Mouse (Mus musculus) neutrophil, adult 5-6 weeks (primary cell): ENCODE data around the gene Smurf2. TPM values are rescaled to one million over a fixed set of nuclear protein-coding genes. Genes with fewer than 3 reads are reported as not detected.

Experiments used
- ATAC-seq: fragments of 151-379, 151-347 bp; 2 replicates; pipeline ENCODE4 v1.8.0; 2017; ENCODE audit warnings: mild to moderate bottlenecking, moderate TSS enrichment; ENCODE audit not compliant: insufficient number of reproducible peaks, poor library complexity, low FRiP score, severe bottlenecking; ENCODE audit errors: extremely low read depth
- total RNA-seq: library from RNA; stranded (forward); fragments of 200-1000 nt; gene quantifications from 2 replicates; pipeline ENCODE4 v1.2.3, GENCODE M21; 2017

Smurf2 gene
- total RNA-seq, 1 experiment from 2014 or later, result 66.7 TPM

DNA sequence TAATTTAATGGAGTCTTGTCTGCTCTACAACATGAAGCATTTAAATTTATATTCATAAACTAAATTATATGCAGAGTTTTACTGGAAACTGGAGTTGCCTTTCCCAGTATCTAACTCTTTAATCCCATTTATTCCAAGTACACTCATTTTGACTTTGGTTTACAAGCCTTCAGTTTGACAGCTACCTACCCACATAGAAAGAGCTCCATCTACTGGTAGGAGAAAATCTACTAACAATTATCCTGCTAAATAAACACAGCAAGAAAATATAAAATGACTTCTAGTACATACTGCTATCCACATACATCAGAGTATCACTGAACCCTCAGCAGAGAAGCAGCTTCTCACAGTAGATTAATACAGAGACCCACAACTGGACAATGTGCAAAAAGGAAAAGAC is 9.3 kb downstream of the Smurf2 start:
- no peak for ATAC-seq

DNA sequence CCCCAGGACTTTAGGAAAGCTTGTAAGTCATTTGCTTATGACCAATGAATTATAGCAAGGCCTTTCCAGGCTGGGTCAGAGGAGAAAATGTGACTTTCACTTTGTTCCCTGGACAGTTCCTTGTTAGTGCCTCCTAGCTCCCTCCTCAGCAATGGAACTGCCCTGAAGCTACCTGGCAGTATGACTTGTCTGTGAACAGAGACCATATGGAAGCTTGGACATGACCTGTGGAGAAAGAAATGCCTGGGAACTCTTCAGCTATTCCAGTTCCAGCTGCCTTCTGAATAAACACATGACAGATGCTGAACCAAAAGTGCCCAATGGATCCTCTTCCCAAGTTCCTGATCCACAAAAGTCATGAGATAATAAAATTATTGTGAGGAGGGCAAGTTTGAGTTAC is 12.5 kb downstream of the Smurf2 start:
- ATAC-seq, result no peak

DNA sequence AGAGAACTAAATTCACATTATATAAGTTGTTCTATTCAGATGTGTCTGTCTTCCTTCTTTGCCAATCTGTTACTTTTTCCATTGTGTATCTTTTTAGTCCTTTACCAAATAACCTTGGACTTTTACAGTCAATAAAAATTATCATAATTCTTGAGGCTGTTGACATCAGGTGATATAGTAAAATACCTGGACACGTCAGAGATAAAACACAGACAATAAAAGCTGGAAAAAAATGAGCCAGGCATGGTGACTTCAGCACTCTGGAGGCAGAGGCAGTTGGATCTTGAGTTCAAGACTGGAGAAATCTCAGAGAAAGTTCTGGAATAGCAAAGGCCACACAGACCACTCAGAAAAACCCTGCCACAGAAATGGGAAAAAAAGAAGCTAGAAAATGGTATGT is 13.3 kb downstream of the Smurf2 start:
- ATAC-seq, result no peak

DNA sequence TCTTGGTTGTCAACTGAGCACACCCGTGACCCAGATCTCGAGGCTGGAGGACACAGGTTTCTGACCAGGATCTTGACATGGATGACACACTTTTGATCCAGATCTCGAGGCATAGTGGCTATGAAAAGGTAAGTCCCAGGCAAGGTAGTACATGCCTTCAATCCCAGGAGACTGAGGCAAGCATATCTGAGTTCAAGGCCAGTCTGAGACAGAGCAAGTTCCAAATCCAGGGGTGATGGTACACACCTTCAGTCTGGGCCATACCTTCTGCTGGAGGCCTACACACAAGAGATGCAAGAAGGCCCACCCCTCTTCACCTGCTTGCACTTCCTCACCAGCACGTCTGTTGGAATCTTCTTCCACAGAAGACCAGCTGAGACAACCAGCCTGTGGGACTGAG is 14.8 kb downstream of the Smurf2 start:
- ATAC-seq, result no peak

DNA sequence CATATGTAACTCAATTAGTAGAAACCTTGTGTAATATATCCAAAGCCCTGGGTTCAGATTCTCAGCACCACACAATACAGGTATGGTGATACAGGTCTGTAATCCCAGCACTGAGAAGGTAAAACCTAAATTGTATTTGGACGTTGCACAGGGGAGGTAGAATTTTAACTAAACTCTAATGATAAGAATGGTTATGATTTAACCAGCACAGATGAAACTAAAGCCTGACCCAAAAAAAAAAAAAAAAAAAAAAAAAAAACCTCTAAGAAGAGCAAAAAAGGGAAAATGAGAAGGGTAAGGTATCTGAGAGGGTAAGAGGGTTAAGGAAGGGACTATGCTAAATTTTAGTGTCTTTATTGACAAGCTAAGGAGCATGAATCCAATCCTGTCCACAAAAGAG is 20.7 kb downstream of the Smurf2 start:
- ATAC-seq, result no peak

DNA sequence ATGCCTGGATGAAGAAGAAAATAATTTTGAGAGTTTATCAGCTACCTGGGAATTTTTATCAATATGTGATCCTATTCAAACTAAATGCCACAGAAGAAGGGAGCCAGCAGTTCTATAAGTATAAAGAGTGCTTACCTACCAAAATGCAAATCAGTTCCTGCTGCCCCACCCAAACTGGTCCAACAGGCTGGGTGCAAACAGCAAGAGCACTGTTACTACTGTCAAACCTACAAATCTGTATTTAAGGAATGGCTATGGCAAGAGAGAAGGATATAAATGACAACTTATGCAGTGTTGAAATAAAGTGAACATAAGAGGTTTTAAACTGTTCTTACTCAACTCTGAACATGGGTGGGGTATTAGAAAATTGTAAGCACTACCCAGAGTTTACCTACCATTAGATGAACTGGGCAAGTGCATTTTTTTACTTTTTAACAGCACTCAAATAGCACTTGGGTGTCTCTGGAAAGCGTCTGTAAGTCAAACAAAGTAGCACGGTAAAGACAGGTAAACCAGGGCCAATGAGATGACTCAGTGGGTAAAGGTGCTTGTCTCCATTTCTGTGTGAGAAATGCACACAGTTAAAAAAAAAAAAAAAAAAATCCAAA is 23.9 kb downstream of the Smurf2 start:
- ATAC-seq, result no peak

DNA sequence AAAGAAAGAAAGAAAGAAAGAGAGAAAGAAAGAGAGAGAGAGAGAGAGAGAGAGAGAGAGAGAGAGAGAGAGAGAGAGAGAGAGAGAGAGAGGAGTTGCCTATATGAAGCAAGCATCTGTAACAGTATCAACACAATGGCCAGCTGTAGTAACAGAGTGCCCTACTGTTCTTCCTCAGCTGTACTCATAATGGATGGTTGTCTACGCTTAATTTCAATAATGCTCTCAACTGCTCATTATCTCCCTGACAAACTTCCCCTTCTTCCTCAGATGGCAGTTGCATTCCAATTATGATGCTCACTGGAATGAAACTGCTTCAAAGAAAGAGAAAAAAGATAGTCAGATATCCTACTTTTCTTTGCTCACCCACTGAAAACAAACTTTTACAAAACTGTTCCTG is 36.9 kb downstream of the Smurf2 start:
- ATAC-seq, result no peak

DNA sequence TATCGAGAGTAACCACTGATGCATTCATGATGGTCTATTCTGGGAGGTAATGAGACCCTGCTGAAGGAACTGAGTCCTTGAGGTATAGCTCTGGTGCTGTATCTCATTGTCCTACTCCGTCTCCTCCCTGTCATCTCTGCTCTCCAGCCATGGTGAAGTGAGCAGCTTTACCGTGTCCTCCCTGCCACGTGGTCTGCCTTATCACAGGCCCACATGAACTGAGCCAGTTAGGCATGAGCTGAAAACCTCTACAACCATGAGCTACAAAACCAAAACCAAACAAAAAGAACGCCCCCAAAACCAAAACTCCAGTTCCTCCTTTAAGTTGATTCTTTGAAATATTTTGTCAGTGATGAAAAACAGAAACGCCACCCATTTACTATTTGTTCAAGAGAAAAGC is 47.9 kb downstream of the Smurf2 start:
- ATAC-seq, result no peak

DNA sequence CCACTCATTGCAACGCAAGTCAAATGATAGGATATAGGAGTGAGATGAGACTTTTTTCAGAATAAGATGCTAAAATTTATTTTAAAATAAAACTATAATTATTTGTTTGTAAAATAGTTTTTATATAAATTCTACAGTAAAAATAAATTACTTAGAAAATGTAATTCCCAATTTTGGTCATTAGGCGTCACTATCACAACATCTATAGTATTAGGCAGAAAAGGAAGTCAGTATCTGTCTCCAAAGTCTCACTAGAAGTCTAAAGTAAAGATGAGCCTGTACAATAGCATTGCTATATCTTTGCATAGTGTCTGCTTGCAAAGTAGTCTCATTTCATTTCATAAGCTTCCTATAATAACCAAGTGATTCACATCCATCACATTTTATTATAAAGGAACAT is 69.1 kb downstream of the Smurf2 start:
- ATAC-seq, result no peak

DNA sequence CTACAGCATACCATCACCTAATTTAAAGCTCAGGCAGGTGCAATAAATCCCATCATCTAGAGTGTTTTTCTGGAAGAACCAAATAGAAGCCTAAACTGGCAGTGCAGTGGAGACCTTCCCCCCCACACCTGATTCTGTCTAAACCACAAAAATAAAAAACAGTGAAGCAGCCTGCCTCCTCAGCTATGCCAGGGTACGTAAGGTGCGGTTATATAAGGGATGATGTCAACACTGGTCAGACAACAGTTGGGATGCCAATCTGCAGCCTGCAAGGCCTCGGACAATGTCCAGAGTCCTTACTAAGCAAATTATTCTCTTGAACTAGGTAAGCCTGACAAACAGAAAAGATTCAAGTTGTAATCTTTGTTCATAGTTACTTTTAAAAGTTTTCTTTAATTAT is 78.5 kb downstream of the Smurf2 start:
- no peak for ATAC-seq

DNA sequence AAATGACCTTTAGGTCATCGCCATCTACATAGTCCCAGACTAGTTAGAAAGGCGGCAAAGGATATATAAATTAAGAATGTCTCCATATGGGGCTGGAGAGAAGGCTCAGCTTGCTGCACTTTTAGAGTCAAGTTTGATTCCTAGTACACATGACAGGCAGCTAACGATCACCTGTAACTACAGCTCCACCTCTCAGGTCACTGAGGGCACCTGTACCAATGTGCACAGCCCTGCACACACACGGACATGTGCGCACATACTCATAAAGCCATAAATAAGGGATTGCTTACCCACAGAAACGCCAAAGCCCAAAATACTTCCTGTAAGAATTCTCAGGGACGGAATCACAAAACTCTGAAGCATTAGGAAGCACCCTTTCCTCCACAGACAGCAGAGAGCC is 92.4 kb downstream of the Smurf2 start:
- no peak for ATAC-seq

DNA sequence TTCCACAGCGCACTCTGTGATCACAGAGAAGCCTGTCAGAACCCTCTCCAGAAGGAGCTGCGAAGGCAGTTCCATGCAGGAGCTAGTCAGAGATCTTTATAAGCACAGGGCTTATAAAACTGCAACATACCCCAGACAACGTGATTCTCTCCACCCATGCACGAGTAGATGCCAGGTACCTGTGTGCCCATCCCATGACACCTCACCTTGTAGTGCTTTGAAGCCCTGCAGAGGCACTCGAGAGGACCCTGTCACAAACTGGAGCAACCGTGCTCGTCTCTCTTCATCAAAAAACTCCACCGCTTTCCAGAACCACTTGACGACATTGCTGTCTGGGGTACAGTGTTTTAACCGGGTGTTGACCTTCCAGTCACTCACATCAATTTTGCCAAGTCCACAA is 96.1 kb downstream of the Smurf2 start:
- ATAC-seq, result no peak

DNA sequence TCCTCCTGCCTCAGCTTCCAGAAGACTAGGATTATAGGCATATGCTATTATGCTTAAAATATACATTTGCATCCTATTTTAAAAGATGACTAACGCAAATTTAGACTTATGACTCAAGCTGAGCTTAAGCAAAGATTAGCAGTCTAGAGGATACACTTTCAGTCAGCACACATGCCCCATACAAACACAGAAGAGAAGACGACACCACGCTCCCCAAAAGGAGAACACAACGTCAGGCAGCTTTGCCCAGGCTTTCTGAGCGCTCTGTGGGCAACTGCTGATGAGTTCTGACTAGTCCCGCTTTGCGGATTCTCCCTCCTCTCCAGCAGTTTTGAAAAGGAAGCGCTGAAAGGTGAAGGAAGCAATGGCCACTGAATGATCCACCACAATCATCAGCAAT is 96.8 kb downstream of the Smurf2 start:
- ATAC-seq, result no peak

DNA sequence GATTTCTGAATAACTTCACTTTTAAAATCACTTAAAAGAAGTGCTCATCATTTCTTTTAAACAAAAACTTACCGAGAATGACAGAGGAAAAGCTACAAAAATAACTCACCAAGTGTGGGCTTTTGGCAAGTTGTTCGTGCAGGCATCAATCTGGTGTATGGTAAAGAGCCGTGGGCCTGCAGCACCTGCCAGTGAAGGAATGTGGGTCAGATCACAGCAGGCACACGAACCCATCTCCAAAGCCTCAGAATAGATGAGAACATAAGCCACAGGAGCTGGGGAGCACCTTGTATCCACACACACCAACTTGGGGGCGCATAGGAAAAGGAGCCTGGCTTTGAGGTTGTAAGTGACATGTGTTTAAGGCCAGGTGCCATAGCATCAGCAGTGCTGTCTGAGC is 97.6 kb downstream of the Smurf2 start:
- no peak for ATAC-seq

DNA sequence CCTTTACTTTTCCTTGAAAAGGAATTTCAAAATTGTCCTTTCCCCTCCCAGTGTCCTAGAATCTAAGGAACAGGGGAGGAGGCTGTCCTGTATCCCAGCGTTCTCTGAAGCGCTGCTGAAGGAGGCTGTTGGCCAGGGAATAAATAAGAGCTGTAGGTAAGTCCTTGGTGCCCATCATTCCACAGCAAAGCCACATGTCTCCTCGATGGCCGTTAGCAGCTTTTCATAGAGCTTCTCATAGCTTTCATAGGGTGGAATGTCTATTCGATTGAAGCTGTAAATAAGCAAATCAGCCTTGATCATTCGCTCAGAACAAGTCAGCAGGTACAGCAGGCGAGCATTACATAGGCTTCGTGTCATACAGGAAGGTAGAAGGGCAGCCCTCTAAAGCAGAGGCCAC is 98.0 kb downstream of the Smurf2 start:
- no peak for ATAC-seq

DNA sequence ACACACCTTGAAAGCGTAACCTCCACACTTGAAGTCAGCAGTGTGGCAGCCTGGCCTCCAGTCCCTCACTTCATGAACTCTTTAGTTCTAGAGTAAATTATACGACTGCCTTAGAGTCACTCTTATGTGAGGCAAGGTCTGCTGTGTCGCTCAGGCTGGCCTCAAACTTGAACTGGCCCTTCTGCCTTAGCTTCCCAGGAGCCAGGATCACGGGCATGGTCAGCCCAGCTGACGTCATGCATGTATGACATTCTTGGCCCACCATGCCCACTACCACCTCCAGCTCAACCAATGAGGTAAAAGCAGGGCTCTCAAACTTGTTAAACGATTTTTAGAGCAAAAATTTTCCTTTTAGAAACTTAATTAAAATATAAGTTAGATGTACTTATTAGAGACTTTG is 99.1 kb downstream of the Smurf2 start:
- no peak for ATAC-seq

DNA sequence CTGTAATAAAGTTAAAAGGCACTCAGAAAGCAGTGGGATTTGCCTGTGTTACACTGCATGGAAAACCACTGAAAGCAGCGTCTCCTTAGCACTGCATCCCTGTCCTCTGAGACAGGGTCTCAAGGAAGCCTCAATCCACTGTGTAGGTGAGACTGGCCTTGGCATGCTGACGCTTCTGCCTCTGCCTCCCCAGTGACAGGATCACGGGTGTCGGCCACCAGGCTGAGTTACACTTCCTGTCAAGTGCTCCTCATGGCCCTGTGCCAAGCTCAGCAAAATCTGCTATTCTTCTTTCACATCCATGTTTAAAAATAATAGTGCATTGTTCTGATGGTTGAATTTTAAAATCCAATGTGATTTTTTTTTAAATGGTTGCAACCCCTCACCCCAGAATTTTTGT is 99.5 kb downstream of the Smurf2 start:
- ATAC-seq, result no peak

DNA sequence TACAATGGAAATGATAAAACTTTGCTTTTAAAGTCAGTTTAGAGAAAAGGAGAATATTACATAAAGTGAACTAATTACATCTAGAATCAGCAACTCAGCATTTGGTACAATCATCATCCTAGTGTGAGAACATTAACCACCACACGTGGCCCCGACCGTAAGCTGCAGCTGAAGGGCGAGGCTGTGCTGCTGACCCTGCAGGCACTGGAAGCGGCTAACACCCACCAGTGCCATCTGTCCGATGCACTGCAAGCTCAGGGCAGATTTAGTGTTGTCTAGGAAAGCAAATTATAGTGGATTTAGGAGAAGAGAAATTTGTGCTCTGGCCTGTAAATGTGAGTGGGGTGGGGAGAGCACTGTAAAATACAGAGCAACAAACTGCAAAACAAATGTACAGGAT is 100.3 kb downstream of the Smurf2 start:
- ATAC-seq, result no peak

DNA sequence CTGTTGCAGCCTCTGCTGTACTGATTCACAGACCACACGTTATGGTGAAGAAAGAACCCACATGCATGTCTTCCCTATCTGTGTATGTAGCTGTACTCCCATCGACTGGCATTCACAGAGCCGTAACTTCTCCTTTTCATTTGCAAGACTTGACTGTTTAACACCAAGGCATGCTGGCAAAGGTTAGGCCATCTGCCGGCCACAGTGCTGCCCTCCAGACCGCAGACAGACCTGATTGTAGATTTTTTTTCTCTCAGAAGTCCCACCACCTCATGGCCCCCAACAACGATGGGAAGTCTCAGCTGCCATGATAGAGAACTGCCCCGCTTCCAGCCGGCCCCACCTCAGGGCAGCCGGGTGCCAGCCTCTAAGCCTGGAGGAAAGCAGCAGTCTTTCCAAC is 100.9 kb downstream of the Smurf2 start:
- ATAC-seq, result 0 out of 2 replicates have a peak, but pooled peaks have one; percentile 14

DNA sequence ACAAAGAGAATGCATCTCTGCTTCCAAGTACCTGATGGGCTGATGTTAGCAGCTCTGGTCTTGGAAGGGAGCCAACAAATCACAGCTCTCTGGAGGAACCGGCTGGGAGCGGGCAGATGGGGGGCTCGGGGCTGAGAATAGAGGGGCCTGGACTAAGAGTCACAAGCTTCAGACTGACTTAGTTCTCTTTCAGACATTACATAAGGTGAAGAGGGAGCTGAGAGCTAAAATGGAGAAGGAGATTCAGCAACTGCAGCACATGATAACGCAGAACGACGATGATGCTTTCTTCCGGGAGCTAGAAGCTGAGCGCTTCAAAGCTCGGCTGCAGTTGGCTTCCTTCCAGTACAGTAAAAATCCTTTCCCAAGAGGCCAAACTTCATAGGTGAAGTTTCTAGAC is 102.2 kb downstream of the Smurf2 start:
- ATAC-seq, result no peak

DNA sequence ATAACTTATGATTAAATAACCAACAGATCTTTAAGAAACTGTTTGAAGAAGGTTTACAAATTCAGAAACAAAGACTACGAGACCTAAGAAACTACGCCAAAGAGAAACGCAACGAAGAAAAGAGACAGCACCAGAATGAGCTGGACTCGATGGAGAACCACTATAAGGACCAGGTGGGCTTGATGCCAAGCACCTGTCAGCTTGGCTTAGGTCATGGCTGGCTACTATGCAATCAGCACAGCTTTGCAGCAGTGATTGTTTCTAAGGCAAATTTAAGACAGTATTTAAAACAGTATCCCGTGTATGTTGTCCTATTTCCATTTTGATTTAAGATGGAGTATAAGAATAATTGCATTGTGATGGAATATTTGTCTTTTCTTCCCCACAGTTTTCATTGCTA is 102.7 kb downstream of the Smurf2 start:
- no peak for ATAC-seq

DNA sequence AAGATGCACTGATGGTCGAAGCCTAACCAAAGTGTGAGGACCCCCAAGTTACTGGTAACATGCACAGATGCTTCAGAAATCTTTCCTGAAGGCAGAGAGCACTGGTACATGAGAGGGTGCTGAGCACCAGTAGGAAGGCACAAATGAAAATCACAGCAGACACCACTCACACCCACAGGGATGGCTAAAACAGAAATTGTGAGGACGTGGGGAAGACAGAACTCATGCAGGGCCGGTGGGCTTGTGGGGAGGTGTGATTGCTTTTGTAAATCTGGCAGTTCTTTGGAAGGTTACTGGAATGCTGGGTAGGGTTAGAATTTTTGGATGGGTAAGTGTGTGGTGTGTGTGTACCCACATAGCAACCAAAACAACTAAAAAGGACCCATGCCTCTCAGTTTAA is 103.4 kb downstream of the Smurf2 start:
- no peak for ATAC-seq
